Mouse (Mus musculus) mouse trophoblast stem cell (cell line): ENCODE data around the gene Nccrp1.

Experiments used
- in situ Hi-C, 2 experiments: fragments of 300-500 bp; cut with MseI, MboI; formaldehyde crosslinking; loops; 2 replicates in 1 of 2; 3 replicates in 1 of 2; pipeline ENCODE4 v1.15.1; 2025

The Nccrp1 gene

GRCm38 (mm10) chr7:28547154-28547553 is at the start of gene Nccrp1:
Nccrp1 (minus strand) TSS chr7:28547254.
- in situ Hi-C loops: no loop called here

- in situ Hi-C loops: no loop called here
These were observed 48.8 kb upstream of the Nccrp1 start for GRCm38 (mm10) chr7:28595751-28596435.

- in situ Hi-C loops: no loop called here
These were observed 46.4 kb upstream of the Nccrp1 start for GRCm38 (mm10) chr7:28593206-28594111.

- in situ Hi-C loops: no loop called here
These were observed 44.8 kb upstream of the Nccrp1 start for GRCm38 (mm10) chr7:28591862-28592261.

GRCm38 (mm10) chr7:28587644-28588043 is 40.6 kb upstream of the Nccrp1 start:
- in situ Hi-C loops: no loop called here

- in situ Hi-C loops: no loop called here
These were observed 39.8 kb upstream of the Nccrp1 start for GRCm38 (mm10) chr7:28586663-28587411.

- in situ Hi-C loops: no loop called here
These were observed 37.9 kb upstream of the Nccrp1 start for GRCm38 (mm10) chr7:28585001-28585400.

- in situ Hi-C loops: no loop called here
These were observed 37.4 kb upstream of the Nccrp1 start for GRCm38 (mm10) chr7:28584468-28584867.

- in situ Hi-C loops: no loop called here
These were observed 36.7 kb upstream of the Nccrp1 start for GRCm38 (mm10) chr7:28583570-28584344.

- in situ Hi-C loops: no loop called here
These were observed 35.8 kb upstream of the Nccrp1 start for GRCm38 (mm10) chr7:28582841-28583240.

- in situ Hi-C loops: no loop called here
These were observed 34.7 kb upstream of the Nccrp1 start for GRCm38 (mm10) chr7:28581721-28582120.

GRCm38 (mm10) chr7:28579826-28580225 is 32.8 kb upstream of the Nccrp1 start:
- in situ Hi-C loops: no loop called here

GRCm38 (mm10) chr7:28578543-28579053 is 31.5 kb upstream of the Nccrp1 start:
- in situ Hi-C loops: no loop called here

GRCm38 (mm10) chr7:28577826-28578542 is 30.9 kb upstream of the Nccrp1 start:
- in situ Hi-C loops: no loop called here

GRCm38 (mm10) chr7:28576271-28576914 is 29.3 kb upstream of the Nccrp1 start:
- in situ Hi-C loops: no loop called here

- in situ Hi-C loops: no loop called here
These were observed 28.5 kb upstream of the Nccrp1 start for GRCm38 (mm10) chr7:28575597-28575996.

GRCm38 (mm10) chr7:28573236-28573635 is 26.2 kb upstream of the Nccrp1 start:
- in situ Hi-C loops: no loop called here

GRCm38 (mm10) chr7:28572689-28573088 is 25.6 kb upstream of the Nccrp1 start:
- in situ Hi-C loops: no loop called here

GRCm38 (mm10) chr7:28570982-28571682 is 24.1 kb upstream of the Nccrp1 start:
- in situ Hi-C loops: no loop called here
